Mouse (Mus musculus): Measurements from ENCODE around the gene Cwh43. TPM values are rescaled to one million over a fixed set of nuclear protein-coding genes. Genes with fewer than 3 reads are reported as not detected.

Gene Cwh43
- polyA plus RNA-seq (2014; fragmentation: Nextera tagmentation; extraction: Ambion mirVana), result not detected in 2 replicates

GRCm38 (mm10) chr5:73405981-73406722, at the start of gene Cwh43:
TSS of gene Cwh43 (plus strand) at chr5:73406075.
- peak within 1 kb of the TSS; percentile 82 for H3K4me2 ChIP-seq
- H3K27ac ChIP-seq (ENCODE audit: low read depth, low read length), result no peak within 1 kb of the TSS
- H3K4me3 ChIP-seq (ENCODE audit: low read depth, low read length), result peak within 1 kb of the TSS; percentile 45
- 0 out of 2 replicates have a peak, but pooled peaks cover 7% of the 10 kb centered on the region for H3K4me1 ChIP-seq (ENCODE audit: control insufficient read depth, insufficient read depth, low read length)
- 0 out of 2 replicates have a peak, but pooled peaks have one; percentile 18 for ATAC-seq (replicated peaks; ENCODE audit: insufficient number of reproducible peaks, low FRiP score, low TSS enrichment)
- 2% methylated on average over 49 of the region's 49 CpGs for WGBS (ENCODE audit: insufficient replicate concordance)
- no peaks in the 10 kb centered on the region for H3K9me3 ChIP-seq (replicated peaks; ENCODE audit: control insufficient read depth, low read length)
- no peaks in the 10 kb centered on the region for H3K36me3 ChIP-seq (ENCODE audit: control insufficient read depth, insufficient read depth, low read length)
- H3K27me3 ChIP-seq (ENCODE audit: control insufficient read depth, insufficient read depth, low read length), result peaks cover 29% of the 10 kb centered on the region
- H3K9ac ChIP-seq (ENCODE audit: low read depth, low read length), result no peak within 1 kb of the TSS

- no peak for ATAC-seq (replicated peaks; ENCODE audit: insufficient number of reproducible peaks, low FRiP score, low TSS enrichment)
- Histone ChIP-seq H3K9ac (ENCODE audit: low read depth, low read length) (no peak overlapping the region), H3K4me1 (ENCODE audit: control insufficient read depth, insufficient read depth, low read length) (peaks cover 10% of the 10 kb centered on the region), H3K36me3 (ENCODE audit: control insufficient read depth, insufficient read depth, low read length) (no peaks in the 10 kb centered on the region), H3K27ac (ENCODE audit: low read depth, low read length) (no peak overlapping the region), H3K4me3 (ENCODE audit: low read depth, low read length) (peak overlapping the region; percentile 30), H3K27me3 (ENCODE audit: control insufficient read depth, insufficient read depth, low read length) (no peaks in the 10 kb centered on the region), H3K4me2 (peak overlapping the region; percentile 59), H3K9me3 (replicated peaks; ENCODE audit: control insufficient read depth, low read length) (no peaks in the 10 kb centered on the region)
- 54% methylated on average over 6 of the region's 6 CpGs for WGBS (ENCODE audit: insufficient replicate concordance)
These were observed 46.6 kb upstream of the Cwh43 start for GRCm38 (mm10) chr5:73359134-73359751.

- Histone ChIP-seq H3K36me3 (ENCODE audit: control insufficient read depth, insufficient read depth, low read length) (no peaks in the 10 kb centered on the region), H3K4me3 (ENCODE audit: low read depth, low read length) (peak overlapping the region; percentile 30), H3K4me1 (ENCODE audit: control insufficient read depth, insufficient read depth, low read length) (peaks cover 9% of the 10 kb centered on the region), H3K27me3 (ENCODE audit: control insufficient read depth, insufficient read depth, low read length) (no peaks in the 10 kb centered on the region), H3K4me2 (peak overlapping the region; percentile 59), H3K9me3 (replicated peaks; ENCODE audit: control insufficient read depth, low read length) (no peaks in the 10 kb centered on the region), H3K9ac (ENCODE audit: low read depth, low read length) (0 out of 2 replicates have a peak overlapping the region, but pooled peaks have one; percentile 29), H3K27ac (ENCODE audit: low read depth, low read length) (no peak overlapping the region)
- ATAC-seq (replicated peaks; ENCODE audit: insufficient number of reproducible peaks, low FRiP score, low TSS enrichment), result no peak
- 27% methylated on average over 12 of the region's 12 CpGs for WGBS (ENCODE audit: insufficient replicate concordance)
These were observed 46.1 kb upstream of the Cwh43 start for GRCm38 (mm10) chr5:73359752-73360141.

- no peak overlapping the region for H3K27ac ChIP-seq (ENCODE audit: low read depth, low read length)
These were observed 45.6 kb upstream of the Cwh43 start for GRCm38 (mm10) chr5:73360240-73360639.

GRCm38 (mm10) chr5:73362338-73362737, 43.5 kb upstream of the Cwh43 start:
- H3K27ac ChIP-seq (ENCODE audit: low read depth, low read length), result no peak overlapping the region
- no peaks in the 10 kb centered on the region for H3K36me3 ChIP-seq (ENCODE audit: control insufficient read depth, insufficient read depth, low read length)
- no peaks in the 10 kb centered on the region for H3K27me3 ChIP-seq (ENCODE audit: control insufficient read depth, insufficient read depth, low read length)
- H3K4me2 ChIP-seq, result no peak overlapping the region
- H3K9me3 ChIP-seq (replicated peaks; ENCODE audit: control insufficient read depth, low read length), result no peaks in the 10 kb centered on the region
- H3K9ac ChIP-seq (ENCODE audit: low read depth, low read length), result no peak overlapping the region
- H3K4me1 ChIP-seq (ENCODE audit: control insufficient read depth, insufficient read depth, low read length), result peaks cover 9% of the 10 kb centered on the region
- ATAC-seq (replicated peaks; ENCODE audit: insufficient number of reproducible peaks, low FRiP score, low TSS enrichment), result no peak
- 90% methylated on average over 7 of the region's 7 CpGs for WGBS (ENCODE audit: insufficient replicate concordance)
- no peak overlapping the region for H3K4me3 ChIP-seq (ENCODE audit: low read depth, low read length)

More at GRCm38 (mm10) chr5:73360240-73360639, 45.6 kb upstream of the Cwh43 start:
- no peaks in the 10 kb centered on the region for H3K9me3 ChIP-seq (replicated peaks; ENCODE audit: control insufficient read depth, low read length)
- peak overlapping the region; percentile 30 for H3K4me3 ChIP-seq (ENCODE audit: low read depth, low read length)
- H3K4me2 ChIP-seq, result peak overlapping the region; percentile 59
- peaks cover 9% of the 10 kb centered on the region for H3K4me1 ChIP-seq (ENCODE audit: control insufficient read depth, insufficient read depth, low read length)
- no peak for ATAC-seq (replicated peaks; ENCODE audit: insufficient number of reproducible peaks, low FRiP score, low TSS enrichment)
- H3K9ac ChIP-seq (ENCODE audit: low read depth, low read length), result no peak overlapping the region
- no peaks in the 10 kb centered on the region for H3K36me3 ChIP-seq (ENCODE audit: control insufficient read depth, insufficient read depth, low read length)
- H3K27me3 ChIP-seq (ENCODE audit: control insufficient read depth, insufficient read depth, low read length), result no peaks in the 10 kb centered on the region
- 20% methylated on average over 12 of the region's 12 CpGs for WGBS (ENCODE audit: insufficient replicate concordance)

GRCm38 (mm10) chr5:73362791-73363190, 43.1 kb upstream of the Cwh43 start:
- no peak overlapping the region for H3K27ac ChIP-seq (ENCODE audit: low read depth, low read length)
- H3K36me3 ChIP-seq (ENCODE audit: control insufficient read depth, insufficient read depth, low read length), result no peaks in the 10 kb centered on the region
- no peak overlapping the region for H3K9ac ChIP-seq (ENCODE audit: low read depth, low read length)
- H3K27me3 ChIP-seq (ENCODE audit: control insufficient read depth, insufficient read depth, low read length), result no peaks in the 10 kb centered on the region
- ATAC-seq (replicated peaks; ENCODE audit: insufficient number of reproducible peaks, low FRiP score, low TSS enrichment), result no peak
- H3K4me2 ChIP-seq, result no peak overlapping the region
- no peaks in the 10 kb centered on the region for H3K9me3 ChIP-seq (replicated peaks; ENCODE audit: control insufficient read depth, low read length)
- WGBS (ENCODE audit: insufficient replicate concordance), result 80% methylated on average over 5 of the region's 5 CpGs
- peaks cover 9% of the 10 kb centered on the region for H3K4me1 ChIP-seq (ENCODE audit: control insufficient read depth, insufficient read depth, low read length)
- H3K4me3 ChIP-seq (ENCODE audit: low read depth, low read length), result no peak overlapping the region

- Histone ChIP-seq H3K4me2 (no peak overlapping the region), H3K36me3 (ENCODE audit: control insufficient read depth, insufficient read depth, low read length) (no peaks in the 10 kb centered on the region), H3K27me3 (ENCODE audit: control insufficient read depth, insufficient read depth, low read length) (no peaks in the 10 kb centered on the region), H3K4me3 (ENCODE audit: low read depth, low read length) (no peak overlapping the region), H3K9ac (ENCODE audit: low read depth, low read length) (no peak overlapping the region), H3K27ac (ENCODE audit: low read depth, low read length) (peak overlapping the region; percentile 18; the same call in 1 of the 2 replicates), H3K9me3 (replicated peaks; ENCODE audit: control insufficient read depth, low read length) (no peaks in the 10 kb centered on the region), H3K4me1 (ENCODE audit: control insufficient read depth, insufficient read depth, low read length) (peaks cover 7% of the 10 kb centered on the region)
- WGBS (ENCODE audit: insufficient replicate concordance), result 79% methylated on average over 2 of the region's 2 CpGs
- ATAC-seq (replicated peaks; ENCODE audit: insufficient number of reproducible peaks, low FRiP score, low TSS enrichment), result no peak; the same call in 1 of the 2 replicates
These were observed 41.6 kb upstream of the Cwh43 start for GRCm38 (mm10) chr5:73364107-73364864.

- no peaks in the 10 kb centered on the region for H3K36me3 ChIP-seq (ENCODE audit: control insufficient read depth, insufficient read depth, low read length)
- no peaks in the 10 kb centered on the region for H3K9me3 ChIP-seq (replicated peaks; ENCODE audit: control insufficient read depth, low read length)
- no peak overlapping the region for H3K4me3 ChIP-seq (ENCODE audit: low read depth, low read length)
- WGBS (ENCODE audit: insufficient replicate concordance), result 79% methylated on average over 4 of the region's 4 CpGs
- no peak overlapping the region for H3K9ac ChIP-seq (ENCODE audit: low read depth, low read length)
- H3K4me1 ChIP-seq (ENCODE audit: control insufficient read depth, insufficient read depth, low read length), result no peaks in the 10 kb centered on the region; the same call in 1 of the 2 replicates
- H3K27ac ChIP-seq (ENCODE audit: low read depth, low read length), result no peak overlapping the region
- H3K4me2 ChIP-seq, result no peak overlapping the region
- no peaks in the 10 kb centered on the region for H3K27me3 ChIP-seq (ENCODE audit: control insufficient read depth, insufficient read depth, low read length)
- ATAC-seq (replicated peaks; ENCODE audit: insufficient number of reproducible peaks, low FRiP score, low TSS enrichment), result no peak
These were observed 38.0 kb upstream of the Cwh43 start for GRCm38 (mm10) chr5:73367906-73368305.
